Mouse (Mus musculus): ENCODE measurements around the gene Fxyd1.

Gene Fxyd1

DNA sequence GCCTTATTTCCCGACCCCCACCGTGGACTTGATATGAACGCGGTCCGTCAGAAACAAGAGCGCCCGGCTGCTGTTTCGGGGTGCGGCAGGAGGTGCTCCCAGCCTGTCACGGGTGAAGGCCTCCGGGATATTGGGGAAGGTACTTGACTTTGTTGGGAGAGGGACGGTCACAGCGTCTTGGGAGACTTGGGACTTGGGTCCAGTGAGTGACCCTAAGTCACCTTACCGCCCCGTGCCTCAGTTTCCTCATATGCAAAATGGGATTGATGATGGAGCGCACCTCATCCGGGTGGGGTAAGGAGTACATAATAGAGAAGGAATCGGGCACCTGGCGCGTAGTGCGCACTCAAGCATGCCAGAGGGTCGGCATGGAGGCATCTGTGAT lies 4.8 kb downstream of the Fxyd1 start:
- no peak for DNase-seq (ENCODE audit: low spot score)

DNA sequence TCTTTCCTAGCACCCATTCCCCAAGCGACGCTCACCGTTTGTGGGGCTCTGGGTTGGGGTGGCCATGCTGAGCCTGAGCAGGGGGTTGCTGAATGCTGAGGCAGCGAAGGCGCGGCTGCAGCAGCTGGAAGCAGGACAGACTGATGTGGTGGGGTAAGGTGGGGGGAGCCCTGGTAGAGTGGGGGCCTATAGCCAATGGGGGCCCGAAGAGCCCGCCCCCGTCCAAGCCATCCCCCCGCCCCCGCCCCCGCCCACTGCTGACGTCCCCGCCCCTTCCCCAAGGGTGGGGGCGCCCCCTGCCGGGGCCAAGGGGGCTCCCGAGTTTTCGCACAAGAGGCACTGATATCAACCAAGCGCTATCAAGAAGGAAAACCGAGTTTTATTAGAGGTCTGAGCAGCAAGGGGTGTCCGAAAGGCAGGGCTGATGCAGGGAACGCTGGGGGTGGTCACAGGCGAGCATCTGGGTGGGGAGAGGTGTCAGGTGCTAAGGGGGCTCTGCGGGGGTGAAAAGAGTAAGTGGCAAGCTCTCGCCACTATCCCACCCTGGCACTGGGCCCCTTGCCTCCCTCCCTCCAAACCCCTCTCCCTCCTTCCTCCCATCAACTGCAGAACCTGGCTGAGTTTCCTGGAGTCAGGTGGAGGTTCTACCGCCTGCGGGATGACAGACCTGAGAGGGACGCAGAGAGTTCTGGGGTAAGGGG lies 5.5 kb downstream of the Fxyd1 start, which contains the start of gene Fxyd7:
Gene Fxyd7, minus strand, starts transcription at position 147 of the 701 bp plus-strand sequence.
- no peak for DNase-seq (ENCODE audit: low spot score)

DNA sequence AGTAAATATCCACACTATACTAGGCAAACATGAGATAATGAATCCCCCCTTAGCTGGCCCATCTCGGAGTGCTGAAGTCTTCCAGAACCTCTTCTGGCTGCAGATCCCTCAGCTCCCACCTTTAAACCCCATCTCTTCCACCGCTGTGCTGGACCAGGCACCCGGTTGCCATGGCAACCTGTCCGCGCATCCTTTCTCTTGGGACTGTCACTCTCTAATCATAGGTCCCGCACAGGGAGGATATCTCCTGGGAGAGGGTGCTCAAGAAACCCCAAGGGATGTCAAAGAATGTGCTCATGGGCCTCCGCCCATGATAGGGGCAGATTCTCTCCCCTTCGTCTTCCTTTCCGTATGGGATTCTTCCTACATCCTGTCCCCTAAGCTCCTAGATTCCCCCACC lies 6.1 kb downstream of the Fxyd1 start:
- DNase-seq (ENCODE audit: low spot score) = no peak

DNA sequence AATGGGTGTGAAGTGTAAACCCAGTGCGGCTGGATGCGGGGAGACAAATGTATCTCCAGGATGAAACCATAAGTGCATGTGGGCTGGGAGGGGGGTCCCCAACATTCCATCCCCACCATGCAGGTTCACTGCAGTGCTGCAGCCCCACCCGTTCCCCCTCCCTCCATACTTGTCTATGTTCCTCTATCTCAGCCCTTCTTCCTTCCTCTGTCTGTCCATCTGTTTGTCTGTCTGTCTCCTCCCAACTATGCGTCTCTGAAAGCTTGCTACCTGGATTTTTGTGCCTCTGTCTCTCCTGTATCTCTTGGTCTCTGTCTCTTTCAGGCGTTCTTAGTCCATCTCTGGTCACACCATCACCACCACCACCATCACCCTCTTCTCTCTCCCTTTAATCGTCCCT lies 6.5 kb downstream of the Fxyd1 start:
- DNase-seq (ENCODE audit: low spot score) = no peak

DNA sequence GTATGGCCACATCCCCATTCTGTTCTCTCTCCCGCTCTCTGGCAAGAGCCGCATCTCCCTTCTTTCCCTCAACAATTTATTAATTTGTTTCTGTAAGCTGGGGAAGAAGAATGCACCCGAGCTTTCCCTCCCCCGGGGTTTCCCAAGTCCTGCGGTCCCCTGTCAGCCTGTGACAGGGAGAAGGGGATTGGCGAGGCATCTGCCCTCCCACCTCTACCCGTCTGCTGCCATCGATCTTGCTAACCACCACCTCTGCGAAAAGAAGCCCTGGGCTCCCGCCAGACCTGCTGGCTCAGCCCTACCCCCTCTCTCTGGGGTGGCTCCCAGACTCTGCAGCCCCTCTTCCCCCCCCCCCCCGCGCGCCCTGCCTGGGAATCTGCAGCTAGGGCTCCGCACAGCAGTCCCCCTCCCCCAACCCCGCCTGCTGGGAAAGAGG lies 7.1 kb downstream of the Fxyd1 start:
- no peak for DNase-seq (ENCODE audit: low spot score)

DNA sequence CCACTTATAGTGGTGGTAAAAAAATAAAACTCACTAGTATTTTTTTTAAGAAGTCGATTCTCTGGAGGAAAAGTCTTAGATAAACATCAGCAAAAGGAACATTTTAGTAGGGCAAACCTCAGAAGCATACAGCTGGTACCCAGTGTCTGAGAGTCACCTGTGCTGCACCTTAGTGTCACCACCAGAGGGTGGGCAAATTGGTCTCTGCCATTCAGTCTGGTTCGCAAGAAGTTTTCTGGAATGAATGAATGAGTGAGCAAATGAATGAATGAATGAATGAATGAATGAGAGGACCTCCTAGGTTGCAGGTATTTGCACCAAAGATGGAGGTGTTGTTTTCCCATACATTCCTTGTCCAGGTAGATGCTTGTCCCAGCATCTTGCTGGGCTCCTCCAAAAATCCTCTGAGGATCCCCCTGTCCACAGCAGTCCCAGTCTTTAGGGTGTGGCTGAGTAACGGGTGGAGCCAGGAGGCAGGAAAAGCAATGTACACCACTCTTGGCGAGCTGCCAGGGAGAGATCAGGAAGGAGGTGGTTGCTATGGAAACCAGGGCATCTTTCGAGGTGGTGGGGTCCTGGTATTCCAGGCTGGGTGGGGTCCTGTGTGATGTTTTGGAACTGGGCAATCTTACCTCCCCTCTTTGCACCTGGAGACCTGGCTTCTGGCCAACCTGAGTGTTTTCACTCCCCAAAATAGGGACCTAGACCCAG lies 7.7 kb downstream of the Fxyd1 start:
- DNase-seq (ENCODE audit: low spot score) = no peak

DNA sequence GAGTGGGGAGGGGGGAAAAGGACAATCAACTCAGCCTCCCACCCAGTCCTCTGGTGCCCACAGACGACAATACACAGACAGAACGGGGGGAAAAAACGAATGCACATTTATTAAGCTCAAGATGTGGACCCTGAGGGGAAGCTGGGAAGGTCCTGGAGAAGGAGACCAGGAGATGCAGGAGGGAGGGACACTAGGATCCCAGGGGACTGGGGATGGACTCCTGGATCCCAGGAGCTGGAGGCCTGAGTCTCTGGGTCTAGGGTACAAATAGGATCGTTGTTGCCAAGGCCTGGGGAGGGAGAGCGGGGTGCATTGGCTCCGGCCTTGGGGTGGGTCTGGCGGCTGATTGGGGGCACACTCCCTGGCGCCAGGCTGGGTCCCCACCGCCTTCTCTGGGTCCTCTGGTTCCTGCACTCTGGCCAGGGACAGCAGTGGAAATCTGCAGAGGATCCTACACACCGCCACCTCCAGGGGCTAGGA lies 14.5 kb downstream of the Fxyd1 start, which contains the start of gene Fxyd5:
Gene Fxyd5, minus strand, starts transcription at position 51 of the 480 bp plus-strand sequence.
- no peak for DNase-seq (ENCODE audit: low spot score)

DNA sequence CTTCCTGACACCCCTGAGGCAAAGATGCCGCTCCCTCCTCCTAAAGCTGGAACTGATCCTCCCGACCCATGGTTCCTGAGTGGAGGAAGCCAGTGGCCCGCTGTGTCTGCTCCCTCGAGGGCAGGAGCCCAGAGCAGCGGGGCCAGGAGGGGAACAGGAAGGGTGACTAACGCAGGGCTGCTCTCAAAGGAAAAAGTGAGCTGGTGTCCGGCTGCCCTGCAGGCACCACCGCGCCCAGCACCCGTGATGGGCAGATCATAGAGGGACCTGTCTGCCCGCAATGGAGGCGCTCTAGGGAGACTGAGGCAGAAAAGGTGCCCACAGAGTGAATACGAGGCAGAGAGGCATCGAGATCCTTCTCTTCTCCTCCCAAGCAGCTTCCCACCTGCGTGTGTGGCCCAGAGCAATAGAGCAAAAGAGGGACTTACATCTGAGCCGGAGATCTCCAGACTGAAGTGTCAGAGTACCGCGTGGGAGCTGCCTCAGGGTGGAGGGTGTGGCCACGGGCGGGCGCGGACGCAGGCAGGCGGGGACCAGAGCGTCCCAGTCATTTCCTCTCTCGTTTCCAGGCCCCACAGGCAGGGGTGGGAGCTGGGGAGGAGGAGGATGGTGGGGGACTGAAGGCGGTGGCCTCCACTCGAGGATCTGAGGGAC lies 15.2 kb downstream of the Fxyd1 start:
- DNase-seq (ENCODE audit: low spot score) = no peak

DNA sequence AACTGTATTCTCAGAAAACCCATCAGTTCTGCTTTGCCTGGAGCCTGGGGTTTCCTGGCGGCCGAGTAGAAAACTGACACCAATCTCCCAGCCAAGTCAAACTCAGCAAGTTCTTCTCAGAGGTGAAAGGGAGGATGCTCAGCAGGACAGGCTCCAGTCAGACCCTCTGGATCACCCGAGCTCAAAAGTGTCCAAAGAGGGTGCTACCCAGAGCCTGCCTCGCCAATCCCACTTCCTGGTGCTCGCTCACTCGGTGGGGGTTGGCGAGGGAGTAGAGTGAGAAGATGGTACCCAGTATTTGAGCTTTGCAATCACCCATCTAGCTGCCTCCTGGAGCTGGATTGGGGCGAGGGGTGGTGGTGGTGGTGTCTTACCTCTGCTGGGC lies 16.0 kb downstream of the Fxyd1 start:
- DNase-seq (ENCODE audit: low spot score) = no peak

DNA sequence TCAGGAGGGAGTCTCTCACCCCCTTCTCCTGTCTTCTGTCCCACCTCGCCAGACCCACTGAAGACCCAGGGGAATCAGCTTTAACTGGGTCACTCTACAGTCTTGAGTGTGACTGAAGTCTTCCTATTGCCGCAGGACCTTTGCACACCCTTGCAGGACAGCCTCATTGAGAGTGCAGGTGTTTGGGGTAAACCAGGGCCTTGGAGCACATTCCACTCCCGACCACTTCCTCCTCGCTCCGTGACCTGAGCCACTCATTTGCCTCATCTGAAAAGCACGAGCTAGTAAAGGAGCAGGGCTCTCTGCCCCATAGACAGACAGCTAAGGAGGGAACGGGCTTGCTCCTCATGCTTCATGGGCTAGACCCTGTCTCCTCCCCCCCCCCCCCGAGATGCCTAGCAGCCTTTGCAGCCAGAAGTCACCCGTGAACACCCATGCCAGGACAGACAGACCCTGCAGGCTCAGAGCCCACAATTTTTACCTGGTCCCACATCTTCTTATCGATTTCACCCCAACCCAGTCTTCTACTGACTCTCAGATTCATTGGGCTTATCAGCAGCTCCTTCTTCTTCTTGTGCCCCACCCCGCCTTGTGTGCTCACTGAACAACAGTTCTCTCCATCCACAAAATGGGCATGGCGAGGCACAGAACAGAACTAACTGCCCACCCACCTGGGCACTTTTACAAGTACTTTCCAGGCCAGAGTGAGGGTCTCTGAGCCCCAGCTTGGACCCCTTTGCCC lies 16.5 kb downstream of the Fxyd1 start:
- DNase-seq (ENCODE audit: low spot score) = no peak

DNA sequence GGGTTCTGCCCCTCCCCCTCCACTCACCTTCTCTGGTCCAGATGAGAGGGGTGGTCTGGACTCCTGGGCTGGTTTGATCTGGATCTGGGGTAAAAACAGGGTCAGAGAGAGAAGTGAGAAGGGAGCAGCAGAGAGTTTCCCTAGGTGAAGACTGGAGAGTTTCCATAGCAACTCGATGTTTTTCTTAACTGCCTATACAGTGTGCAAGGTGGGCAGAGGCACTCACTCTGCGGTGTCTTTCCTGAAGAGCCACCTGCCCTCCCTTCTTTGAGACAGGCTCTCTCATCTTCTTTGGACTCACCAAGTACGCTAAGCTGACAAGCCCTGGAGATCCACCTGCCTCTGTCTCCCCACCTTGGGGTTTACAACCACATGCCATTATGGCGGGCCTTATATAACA lies 18.0 kb downstream of the Fxyd1 start:
- no peak for DNase-seq (ENCODE audit: low spot score)

DNA sequence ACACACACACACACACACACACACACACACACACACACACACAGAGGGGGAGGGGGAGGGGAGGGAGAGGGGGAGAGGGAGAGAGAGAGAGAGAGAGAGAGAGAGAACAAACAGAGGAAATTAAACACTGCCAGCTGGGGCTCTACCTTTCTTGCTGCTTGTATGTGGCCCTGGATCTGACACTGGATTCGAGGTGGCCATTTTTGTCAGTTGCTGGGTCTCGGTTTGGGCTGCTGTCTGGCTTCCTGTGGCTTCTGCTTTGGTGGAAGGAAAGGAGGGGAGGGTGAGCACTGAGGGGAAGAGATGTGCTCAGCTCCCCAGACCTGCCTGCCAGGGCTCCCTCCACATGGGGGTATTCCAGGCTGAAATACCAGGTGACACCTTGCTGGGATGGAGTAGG lies 19.3 kb downstream of the Fxyd1 start:
- no peak for DNase-seq (ENCODE audit: low spot score)

DNA sequence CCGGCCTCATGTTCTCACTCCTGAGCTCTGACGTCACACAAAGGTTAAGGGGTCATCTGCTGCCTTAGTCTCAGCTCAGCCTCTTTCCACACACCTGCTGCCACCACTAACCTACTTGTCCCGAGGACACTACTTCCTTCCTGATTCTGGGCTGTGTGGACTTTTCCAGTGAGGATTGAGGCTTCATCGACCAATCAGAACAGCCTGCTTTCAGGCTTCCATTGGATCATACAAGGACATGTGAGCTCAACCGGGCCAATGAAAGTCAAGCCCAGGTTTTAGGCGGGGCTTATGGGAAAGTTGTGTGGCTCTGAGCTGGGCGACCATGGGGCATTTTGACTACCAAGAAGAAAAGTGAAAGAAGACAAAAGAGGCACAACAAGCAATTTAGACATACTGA lies 20.1 kb downstream of the Fxyd1 start:
- DNase-seq (ENCODE audit: low spot score) = no peak

DNA sequence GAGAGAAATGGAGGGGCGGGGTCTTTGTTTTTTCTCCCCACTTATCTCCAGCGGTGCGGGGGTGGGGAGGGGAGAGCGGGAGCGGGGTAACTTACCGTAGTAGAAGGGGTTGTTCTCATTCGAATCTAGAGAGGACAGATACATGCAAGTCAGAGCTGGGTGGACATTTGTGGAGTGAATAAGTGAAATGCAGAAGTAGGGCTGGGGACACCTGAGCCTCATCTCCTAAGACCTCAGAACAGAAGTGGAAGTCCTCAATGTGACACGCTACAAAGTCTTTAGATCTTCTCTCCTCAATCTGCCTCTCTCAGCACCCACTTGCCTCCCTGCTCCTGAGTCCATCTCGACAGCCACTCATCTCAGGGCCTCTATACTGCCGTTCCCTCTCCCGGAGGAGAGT lies 21.7 kb downstream of the Fxyd1 start:
- DNase-seq (ENCODE audit: low spot score) = no peak

DNA sequence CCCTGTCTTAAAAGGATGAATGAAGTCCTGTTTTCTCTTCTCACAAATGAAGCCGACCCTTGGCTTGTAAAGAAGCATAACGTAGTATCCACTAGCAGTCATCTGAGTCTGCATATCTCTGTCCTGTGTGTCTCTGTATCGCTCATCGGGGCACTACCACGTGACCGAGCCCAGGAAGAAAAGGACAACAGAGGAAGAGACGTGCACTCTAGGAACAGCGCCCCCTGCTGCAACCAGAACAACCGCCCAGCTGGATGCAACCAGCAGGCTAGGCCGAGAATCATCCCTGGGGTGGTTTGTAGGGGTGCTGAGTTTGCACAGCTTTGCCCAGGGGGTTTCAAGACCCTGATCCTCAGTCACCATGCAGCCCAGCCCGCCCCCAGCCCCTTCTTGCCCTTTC lies 22.2 kb downstream of the Fxyd1 start:
- DNase-seq (ENCODE audit: low spot score) = no peak

DNA sequence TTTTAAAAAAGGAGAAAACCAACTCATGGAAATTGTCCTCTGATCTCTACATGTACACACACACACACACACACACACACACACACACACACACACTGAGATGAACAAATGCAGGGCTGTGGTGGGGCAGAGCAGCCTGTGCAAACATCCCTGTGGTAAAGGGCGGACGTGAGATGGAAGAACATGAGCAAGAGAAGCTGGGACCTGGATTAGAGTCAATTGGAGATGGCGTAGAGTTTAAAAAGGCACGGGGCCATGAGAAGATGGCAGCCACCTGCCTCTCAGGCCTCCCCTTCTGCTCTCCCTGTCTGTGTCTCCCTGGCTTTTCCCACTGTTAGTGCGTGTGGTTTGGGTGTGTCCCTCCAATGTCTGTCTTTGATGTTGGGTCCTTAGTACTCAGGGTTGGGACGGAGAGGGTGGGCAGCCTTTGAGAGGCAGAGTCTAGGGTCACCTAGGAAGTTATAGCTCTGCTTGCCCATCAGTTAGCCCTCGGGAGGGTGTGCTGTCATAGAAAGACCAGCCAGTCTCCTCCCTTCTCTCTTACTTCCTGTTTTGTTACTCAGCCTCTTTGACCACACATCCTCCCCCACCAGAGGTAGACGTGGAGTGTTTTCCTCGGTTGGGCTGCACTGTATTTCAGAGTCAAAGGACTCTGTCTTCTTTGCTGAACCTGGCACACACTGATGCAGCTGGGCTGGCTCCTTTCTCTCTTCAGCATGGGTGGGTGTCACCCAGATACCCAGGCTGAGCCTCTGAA lies 23.4 kb downstream of the Fxyd1 start:
- no peak for DNase-seq (ENCODE audit: low spot score)

DNA sequence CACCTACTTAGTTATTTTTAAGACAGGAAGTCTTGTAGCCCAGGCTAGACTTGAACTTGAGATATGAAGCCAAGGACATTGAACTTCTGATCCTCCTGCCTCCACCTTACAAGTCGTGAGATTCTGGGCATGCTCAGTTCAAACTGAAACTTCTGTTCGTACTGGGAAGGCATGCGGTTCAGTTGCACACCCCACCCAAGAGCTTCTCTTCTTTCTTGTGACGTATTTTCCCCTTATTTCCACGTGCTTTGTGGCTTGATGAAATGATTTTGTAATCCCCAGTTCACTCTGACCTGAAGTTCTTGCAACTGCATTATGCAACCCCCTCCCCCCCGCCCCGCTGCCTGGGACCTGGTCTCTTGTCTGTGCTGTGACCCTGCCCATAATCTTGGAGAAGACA lies 25.3 kb downstream of the Fxyd1 start:
- no peak for DNase-seq (ENCODE audit: low spot score)

DNA sequence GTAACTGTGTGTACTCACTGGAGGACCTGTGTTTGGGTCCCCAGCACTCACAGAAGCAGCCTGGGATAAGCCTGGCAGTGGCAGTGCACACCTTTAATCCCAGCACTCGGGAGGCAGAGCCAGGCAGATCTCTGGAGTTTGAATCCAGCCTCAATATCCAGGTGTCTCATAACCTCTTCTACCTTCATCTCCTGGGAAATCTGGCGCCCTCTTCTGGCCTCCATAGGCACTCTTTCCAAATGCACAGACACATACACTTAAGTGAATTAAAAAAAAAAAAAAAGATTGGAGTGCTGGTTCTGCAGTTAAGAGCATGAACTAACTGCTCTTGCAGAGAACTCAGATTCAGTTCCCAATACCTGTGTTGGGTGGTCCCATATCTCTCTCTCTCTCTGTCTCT lies 26.3 kb downstream of the Fxyd1 start:
- DNase-seq (ENCODE audit: low spot score) = no peak

DNA sequence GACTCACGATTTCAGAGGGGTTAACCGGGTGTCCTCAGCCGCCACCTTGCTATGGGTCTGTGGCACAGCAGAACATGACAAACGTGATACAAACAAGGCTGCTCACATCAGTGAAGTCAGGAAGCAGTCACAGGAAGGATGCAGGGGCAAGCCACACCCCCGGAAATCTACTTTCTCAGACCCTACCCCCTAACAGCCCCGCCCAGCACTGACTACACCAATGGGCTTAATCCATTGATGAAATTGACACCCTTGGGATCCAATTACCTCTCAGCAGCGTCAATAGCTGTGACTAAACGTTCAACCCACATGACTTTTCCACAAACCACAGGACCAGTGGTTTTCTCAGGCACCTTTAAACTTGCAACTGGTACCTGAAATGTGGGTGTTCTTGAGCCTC lies 28.4 kb downstream of the Fxyd1 start:
- DNase-seq (ENCODE audit: low spot score) = no peak

DNA sequence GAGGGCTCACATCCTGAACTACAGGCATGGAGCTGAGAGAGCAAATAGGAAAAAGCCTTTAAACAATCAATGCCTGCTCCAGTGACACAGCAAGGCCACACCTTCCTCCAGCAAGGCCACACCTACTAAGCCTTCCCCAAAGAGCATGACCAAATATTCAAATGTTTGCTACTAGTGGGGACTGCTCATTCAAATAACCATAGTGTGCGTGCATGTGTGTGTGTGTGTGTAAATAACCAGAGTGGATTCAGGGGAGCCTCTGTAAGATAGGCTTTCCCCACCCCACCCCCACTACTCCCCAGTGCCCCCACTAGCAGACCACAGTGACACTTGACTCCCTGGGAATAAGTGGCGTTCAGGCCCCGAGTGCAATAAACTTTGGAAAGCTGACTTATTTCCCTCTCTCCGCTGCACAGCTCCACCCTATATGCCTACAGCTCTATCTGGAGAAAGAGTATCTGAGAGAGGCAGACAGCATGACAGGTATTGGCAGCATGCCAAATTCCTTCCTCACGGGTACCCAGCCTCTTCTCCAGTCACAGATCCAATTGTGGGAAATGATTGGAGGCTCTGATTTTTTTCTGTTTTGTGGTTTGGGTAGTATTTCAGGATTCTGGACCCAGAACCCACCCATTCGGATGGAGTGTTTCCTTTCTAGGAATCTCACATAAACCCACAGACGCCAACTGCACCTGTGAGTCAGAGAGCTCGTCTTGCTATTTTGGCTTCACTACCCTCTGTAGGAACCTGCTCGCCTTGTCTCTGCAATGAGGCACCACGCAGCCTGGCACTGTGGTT lies 39.7 kb downstream of the Fxyd1 start:
- peak; percentile 73 for DNase-seq (ENCODE audit: low spot score)

DNA sequence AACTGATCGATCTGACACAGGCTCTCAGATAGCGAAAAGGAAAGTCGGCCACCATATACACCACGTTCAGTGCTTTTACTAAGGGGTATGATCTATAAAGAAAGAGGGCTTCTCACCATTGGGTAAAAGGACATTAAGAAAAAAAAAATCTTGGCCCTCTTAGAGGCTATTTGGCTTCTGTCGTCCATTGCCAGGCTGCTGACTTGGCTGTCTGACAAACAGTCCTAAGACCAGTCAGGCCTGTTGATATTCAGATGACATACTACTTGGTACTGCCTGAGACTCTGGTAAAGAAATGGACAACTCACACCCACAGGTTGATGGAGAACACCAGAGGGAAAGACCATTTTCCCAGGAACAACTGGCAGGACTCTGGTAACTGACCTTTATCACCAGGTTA lies 44.0 kb downstream of the Fxyd1 start:
- no peak for DNase-seq (ENCODE audit: low spot score)

All from left cerebral cortex, adult 11 months (tissue).